Mouse (Mus musculus) ES-Bruce4 (cell line): ENCODE data around the gene Rgcc. TPM values are rescaled to one million over a fixed set of nuclear protein-coding genes. Genes with fewer than 3 reads are reported as not detected.

Experiments
- H3K27ac ChIP-seq: 2 replicates; pipeline ENCODE4 v1.5.1; 2012; ENCODE audit warnings: low read length, inconsistent platforms; ENCODE audit not compliant: insufficient read depth
- H3K27me3 ChIP-seq: 2 replicates; pipeline ENCODE4 v1.6.1; 2012; ENCODE audit warnings: mild to moderate bottlenecking, low read length, inconsistent platforms; ENCODE audit not compliant: control insufficient read depth, poor library complexity, insufficient read depth, severe bottlenecking
- H3K36me3 ChIP-seq: 2 replicates; pipeline ENCODE4 v1.6.1; 2012; ENCODE audit warnings: inconsistent platforms, mild to moderate bottlenecking, low read length, moderate library complexity; ENCODE audit not compliant: control insufficient read depth, poor library complexity, insufficient read depth, severe bottlenecking
- H3K4me1 ChIP-seq: one replicate; pipeline ENCODE4 v1.8.1; 2011; ENCODE audit warnings: low read length; ENCODE audit not compliant: control insufficient read depth, insufficient read depth
- H3K4me3 ChIP-seq: 2 replicates; pipeline ENCODE4 v1.5.1; 2011; ENCODE audit warnings: low read depth, mild to moderate bottlenecking, low read length
- H3K9ac ChIP-seq: 2 replicates; pipeline ENCODE4 v1.6.1; 2012; ENCODE audit warnings: low read depth, mild to moderate bottlenecking, inconsistent platforms; ENCODE audit not compliant: poor library complexity, severe bottlenecking
- H3K9me3 ChIP-seq: replicated peaks from 2 replicates; pipeline ENCODE4 v1.6.1; 2012; ENCODE audit warnings: mild to moderate bottlenecking, low read length, inconsistent platforms; ENCODE audit not compliant: control insufficient read depth, poor library complexity, insufficient read depth, severe bottlenecking
- CTCF ChIP-seq: IDR thresholded peaks from one replicate; pipeline ENCODE4 v1.8.1; 2011; ENCODE audit warnings: low read depth, low read length
- EP300 ChIP-seq: IDR thresholded peaks from 2 replicates; pipeline ENCODE4 v1.6.1; 2011; ENCODE audit warnings: low read depth, low read length; ENCODE audit not compliant: insufficient read depth
- POLR2A ChIP-seq: IDR thresholded peaks from one replicate; pipeline ENCODE4 v1.8.1; 2011; ENCODE audit warnings: low read length; ENCODE audit not compliant: insufficient read depth
- polyA plus RNA-seq: library from polyadenylated mRNA; stranded (reverse); fragments of >200 nt; gene quantifications from 2 replicates; pipeline ENCODE4 v1.2.4, GENCODE M21; 2011; ENCODE audit warnings: low read depth; ENCODE audit not compliant: missing spikeins, insufficient read depth, insufficient read length

Gene Rgcc
- polyA plus RNA-seq, 1 experiment: 15.1 TPM

DNA sequence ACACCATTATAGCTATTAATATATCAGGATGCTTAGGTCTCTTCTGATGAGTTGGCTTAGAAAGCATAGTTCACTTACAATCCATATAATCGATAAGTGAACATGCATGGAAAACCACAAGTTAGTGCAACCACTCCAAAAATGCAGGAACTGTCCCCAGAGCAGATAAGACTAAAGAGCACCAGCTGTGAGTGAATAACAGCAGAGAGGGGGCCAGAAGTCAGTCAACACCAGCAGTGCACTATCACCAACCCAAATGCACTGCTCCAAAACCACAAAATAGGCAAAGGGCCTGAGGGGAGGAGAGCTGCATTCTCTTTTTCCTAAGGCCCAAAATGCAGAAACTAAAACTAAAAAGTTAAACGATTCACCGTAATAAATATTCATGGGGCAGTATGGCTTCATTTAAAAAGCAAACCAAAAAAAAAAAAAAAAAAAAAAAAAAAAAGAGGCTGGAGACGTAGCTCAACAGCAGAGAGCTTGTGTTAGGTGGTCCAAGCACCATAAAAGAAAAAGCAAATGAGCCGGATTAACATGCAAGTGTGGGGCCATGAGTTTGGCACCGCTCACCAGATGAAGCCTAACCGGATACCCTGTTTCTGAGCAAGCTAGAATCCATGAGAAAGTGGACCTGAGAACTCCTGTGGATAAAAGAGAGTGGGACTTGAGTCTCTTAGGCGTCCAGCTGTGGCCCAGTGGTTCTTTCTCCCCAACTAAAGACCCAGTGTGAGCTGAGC is 12.2 kb upstream of the Rgcc start:
- H3K4me1 ChIP-seq: no peaks in the 10 kb centered on the region
- no peak overlapping the region for H3K9ac ChIP-seq
- H3K27ac ChIP-seq: no peak overlapping the region

GRCm38 (mm10) chr14:79312719-79313118 is 11.3 kb upstream of the Rgcc start:
- H3K27ac ChIP-seq: no peak overlapping the region

More for the DNA sequence above, 12.2 kb upstream of the Rgcc start:
- TF ChIP-seq POLR2A: no peak
- TF ChIP-seq CTCF: no peak
- no peak for TF ChIP-seq EP300
- Histone ChIP-seq H3K27me3 (no peaks in the 10 kb centered on the region), H3K36me3 (no peaks in the 10 kb centered on the region), H3K9me3 (no peaks in the 10 kb centered on the region), H3K4me3 (no peak overlapping the region)

DNA sequence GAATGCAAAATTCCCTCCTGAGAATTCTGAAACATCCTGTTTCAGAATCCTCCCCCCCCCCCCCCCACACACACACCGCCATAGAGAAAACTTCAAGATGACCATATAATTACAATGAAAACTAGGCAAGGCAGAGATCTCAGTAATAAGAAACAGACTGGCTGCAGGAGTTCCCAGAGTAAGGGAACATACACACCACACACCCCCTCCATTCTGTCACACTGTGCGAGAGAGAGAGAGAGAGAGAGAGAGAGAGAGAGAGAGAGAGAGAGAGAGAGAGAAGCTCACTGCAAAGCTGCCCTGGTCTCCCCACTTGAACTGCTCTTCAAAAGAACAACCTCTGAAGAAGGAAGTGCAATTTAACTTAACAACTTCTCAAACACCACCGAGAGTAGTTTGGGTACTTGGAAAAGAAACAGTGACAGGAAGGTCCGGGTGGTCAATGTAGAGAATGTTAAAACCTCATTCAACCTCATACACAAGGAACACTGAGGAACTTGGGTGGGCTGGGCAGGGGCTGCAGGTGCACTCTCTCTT is 10.5 kb upstream of the Rgcc start:
- Histone ChIP-seq H3K9me3 (no peaks in the 10 kb centered on the region), H3K27me3 (no peaks in the 10 kb centered on the region), H3K36me3 (no peaks in the 10 kb centered on the region), H3K4me1 (peaks cover under 1% of the 10 kb centered on the region), H3K9ac (no peak overlapping the region), H3K27ac (no peak overlapping the region), H3K4me3 (no peak overlapping the region)
- TF ChIP-seq EP300: no peak
- TF ChIP-seq CTCF: no peak
- no peak for TF ChIP-seq POLR2A

More at GRCm38 (mm10) chr14:79312719-79313118, 11.3 kb upstream of the Rgcc start:
- no peaks in the 10 kb centered on the region for H3K36me3 ChIP-seq
- TF ChIP-seq EP300 (no peak), CTCF (no peak), POLR2A (no peak)
- H3K9me3 ChIP-seq: no peaks in the 10 kb centered on the region
- no peaks in the 10 kb centered on the region for H3K4me1 ChIP-seq
- no peak overlapping the region for H3K9ac ChIP-seq
- no peak overlapping the region for H3K4me3 ChIP-seq
- H3K27me3 ChIP-seq: no peaks in the 10 kb centered on the region

DNA sequence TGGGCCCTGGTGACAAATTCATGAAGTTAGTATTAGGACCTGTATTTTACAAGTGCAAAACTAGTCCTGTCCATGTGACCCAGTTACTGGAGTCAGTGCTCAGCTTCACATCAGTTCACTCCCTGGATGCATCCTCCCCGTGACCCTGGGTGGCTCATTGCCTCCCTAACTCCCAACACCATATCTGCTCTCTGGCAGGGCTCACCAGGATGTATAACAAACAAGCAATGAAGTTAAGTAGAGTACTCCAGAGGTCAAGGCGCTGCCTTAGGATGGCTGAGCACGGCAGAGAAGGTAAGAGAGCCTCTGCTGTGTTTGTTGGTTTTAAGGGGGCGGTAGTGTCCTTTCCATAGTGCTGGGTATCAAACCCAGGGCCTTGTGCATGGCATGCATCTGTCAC is 7.7 kb upstream of the Rgcc start:
- no peak overlapping the region for H3K9ac ChIP-seq
- H3K4me1 ChIP-seq: peaks cover 1% of the 10 kb centered on the region
- TF ChIP-seq CTCF (no peak), EP300 (no peak), POLR2A (no peak)
- no peak overlapping the region for H3K4me3 ChIP-seq
- 0 out of 2 replicates have a peak, but pooled peaks cover 4% of the 10 kb centered on the region for H3K9me3 ChIP-seq
- H3K27me3 ChIP-seq: no peaks in the 10 kb centered on the region
- H3K27ac ChIP-seq: no peak overlapping the region
- H3K36me3 ChIP-seq: no peaks in the 10 kb centered on the region

DNA sequence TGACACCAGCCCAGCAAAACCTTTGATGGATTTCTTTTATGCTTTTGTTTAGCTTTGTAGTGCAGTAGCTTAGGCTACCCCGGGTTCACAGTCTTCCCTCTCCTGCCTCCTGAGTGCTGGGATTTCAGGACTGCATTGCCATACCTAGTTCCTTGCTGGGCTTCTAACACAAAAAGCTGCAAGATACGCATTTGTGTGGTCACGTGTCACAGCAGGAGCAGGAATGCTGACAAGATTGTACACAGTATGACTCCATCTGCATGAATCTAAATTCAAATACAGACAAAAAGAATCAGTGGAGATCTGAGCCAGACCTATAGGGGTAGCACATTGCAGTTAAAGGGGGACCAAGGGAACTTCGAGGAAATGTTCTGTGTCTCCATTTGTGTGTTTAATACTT is 6.9 kb upstream of the Rgcc start:
- 0 out of 2 replicates have a peak, but pooled peaks cover 4% of the 10 kb centered on the region for H3K9me3 ChIP-seq
- TF ChIP-seq CTCF: no peak
- no peak for TF ChIP-seq POLR2A
- no peak for TF ChIP-seq EP300
- H3K4me3 ChIP-seq: no peak overlapping the region
- H3K4me1 ChIP-seq: peaks cover 1% of the 10 kb centered on the region
- H3K27me3 ChIP-seq: no peaks in the 10 kb centered on the region
- no peaks in the 10 kb centered on the region for H3K36me3 ChIP-seq
- no peak overlapping the region for H3K9ac ChIP-seq
- no peak overlapping the region for H3K27ac ChIP-seq

DNA sequence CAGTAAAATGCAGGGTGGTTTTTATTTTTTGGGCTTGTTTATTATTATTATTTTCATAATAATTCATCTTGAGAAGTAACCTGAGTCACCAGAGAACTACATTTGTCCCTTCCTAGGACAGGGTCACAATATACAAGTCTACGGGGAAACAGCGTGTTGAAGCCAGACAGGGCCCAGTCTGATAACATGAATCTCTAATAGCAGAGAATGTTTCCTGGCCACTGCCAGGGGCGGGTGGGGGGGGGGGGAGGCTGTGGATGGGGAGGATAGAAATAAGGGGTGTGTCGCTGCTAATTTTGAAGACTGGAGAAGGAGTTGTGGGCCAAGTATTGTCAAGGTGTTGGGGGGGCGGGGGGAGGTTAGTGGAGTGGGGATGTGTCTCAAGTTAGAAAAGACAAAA is 6.5 kb upstream of the Rgcc start:
- no peak overlapping the region for H3K4me3 ChIP-seq
- no peaks in the 10 kb centered on the region for H3K27me3 ChIP-seq
- H3K36me3 ChIP-seq: no peaks in the 10 kb centered on the region
- 0 out of 2 replicates have a peak, but pooled peaks cover 4% of the 10 kb centered on the region for H3K9me3 ChIP-seq
- TF ChIP-seq CTCF (no peak), EP300 (no peak), POLR2A (no peak)
- H3K4me1 ChIP-seq: peaks cover 1% of the 10 kb centered on the region
- H3K27ac ChIP-seq: no peak overlapping the region
- no peak overlapping the region for H3K9ac ChIP-seq
